Mouse (Mus musculus) small intestine, adult 2 months (tissue): ENCODE measurements around the gene Optc.

Source experiments
- CTCF ChIP-seq: fragments of 200-500 bp; IDR thresholded peaks from 2 replicates; pipeline ENCODE4 v1.5.1; 2012; ENCODE audit warnings: low read depth, mild to moderate bottlenecking, control low read depth, inconsistent platforms, low read length, moderate library complexity, mixed read lengths; ENCODE audit not compliant: insufficient replicate concordance, insufficient read length; ENCODE audit errors: extremely low read depth
- POLR2A ChIP-seq: fragments of 200-500 bp; IDR thresholded peaks from 2 replicates; pipeline ENCODE4 v1.6.1; 2012; ENCODE audit warnings: low read depth, mild to moderate bottlenecking, control low read depth, inconsistent platforms, low read length, moderate library complexity

DNA sequence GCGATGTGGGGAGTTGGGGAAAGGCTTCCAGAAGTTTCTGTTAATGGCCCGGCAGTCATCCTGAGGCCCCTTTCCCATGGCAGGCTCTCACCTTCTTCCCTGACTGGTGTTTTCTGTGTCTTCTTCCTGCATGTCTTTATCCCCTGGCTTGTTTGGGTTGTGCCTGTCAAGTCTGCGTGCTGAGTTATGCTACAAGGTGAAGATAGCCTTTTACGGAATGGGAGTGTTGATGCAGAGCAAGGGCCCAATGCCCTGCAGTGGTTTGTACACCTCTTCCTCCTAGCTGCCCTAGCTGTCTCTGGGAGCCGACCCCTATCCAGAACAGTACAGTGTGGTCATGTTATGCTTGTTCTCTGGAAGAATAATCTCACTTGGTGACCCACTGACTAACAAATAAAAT lies 46.8 kb downstream of the Optc start:
- TF ChIP-seq CTCF (no peak), POLR2A (no peak)
